Mouse (Mus musculus) monocyte, adult 5-6 weeks (primary cell): ENCODE measurements at regions not wholly inside any gene's neighbourhood (a gene's known extent, or its start where the extent isn't known, plus 50 kb on each side); places are given as distances from the start of the nearest gene placed in this dataset.

Experiments used
- ATAC-seq: fragments of 153-309, 156-312 bp; replicated peaks from 2 replicates; pipeline ENCODE4 v1.8.0; 2017; ENCODE audit warnings: mild to moderate bottlenecking; ENCODE audit not compliant: low TSS enrichment, insufficient number of reproducible peaks, severe bottlenecking, poor library complexity, low FRiP score

- 0 out of 2 replicates have a peak, but pooled peaks have one; percentile 40 for ATAC-seq
Observed at GRCm38 (mm10) chr10:57434990-57435389, 51.2 kb upstream of the Hsf2 start.
